Mouse (Mus musculus) forebrain, embryonic 12.5 days (tissue): ENCODE measurements around the gene Gm14288. TPM values are rescaled to one million over a fixed set of nuclear protein-coding genes. Genes with fewer than 3 reads are reported as not detected.
"Not testable (repeated sequence)": the region's sequence is repeated elsewhere in the genome, so short reads cannot be mapped to it uniquely, and the experiment has no call there.

ENCODE experiments used
- ATAC-seq: fragments of 200-750 bp; cut with Nextera tagmentation; 2 replicates; pipeline ENCODE4 v1.8.0; 2017; ENCODE audit warnings: moderate TSS enrichment; ENCODE audit not compliant: low FRiP score
- H3K27ac ChIP-seq: fragments of 300-500 bp; sonication (generic); 2 replicates; pipeline ENCODE4 v1.5.1; 2016; ENCODE audit warnings: mild to moderate bottlenecking
- H3K27me3 ChIP-seq: fragments of 300-500 bp; sonication (generic); 2 replicates; pipeline ENCODE4 v1.6.1; 2016; ENCODE audit warnings: mild to moderate bottlenecking
- H3K36me3 ChIP-seq: fragments of 300-500 bp; sonication (generic); replicated peaks from 2 replicates; pipeline ENCODE4 v1.6.1; 2016; ENCODE audit warnings: mild to moderate bottlenecking
- H3K4me1 ChIP-seq: fragments of 300-500 bp; sonication (generic); 2 replicates; pipeline ENCODE4 v1.6.1; 2016
- H3K4me2 ChIP-seq: fragments of 300-500 bp; sonication (generic); 2 replicates; pipeline ENCODE4 v1.6.1; 2016; ENCODE audit warnings: mild to moderate bottlenecking, moderate library complexity
- H3K4me3 ChIP-seq: fragments of 300-500 bp; sonication (generic); replicated peaks from 2 replicates; pipeline ENCODE4 v1.5.1; 2016; ENCODE audit warnings: mild to moderate bottlenecking
- H3K9ac ChIP-seq: fragments of 300-500 bp; sonication (generic); 2 replicates; pipeline ENCODE4 v1.6.1; 2016; ENCODE audit warnings: mild to moderate bottlenecking
- H3K9me3 ChIP-seq: fragments of 300-500 bp; sonication (generic); 2 replicates; pipeline ENCODE4 v1.6.1; 2016
- WGBS: fragments of 180-500 bp; shearing (Covaris S2); methylation state at CpG from one replicate; pipeline ENCODE4 v1.1.7; 2016; 5-methylcytosine and 5-hydroxymethylcytosine counted together
- polyA plus RNA-seq: library from polyadenylated mRNA; unstranded; fragments of >200 nt; fragmentation: Nextera tagmentation; extraction: Ambion mirVana; gene quantifications from 2 replicates; pipeline ENCODE4 v1.2.1, GENCODE M21; 2016

The Gm14288 gene
- polyA plus RNA-seq: not detected in 2 replicates

- H3K27me3 ChIP-seq, H3K36me3 ChIP-seq, H3K9ac ChIP-seq, H3K27ac ChIP-seq, H3K9me3 ChIP-seq, H3K4me3 ChIP-seq, H3K4me2 ChIP-seq, H3K4me1 ChIP-seq, ATAC-seq: not testable (repeated sequence)
- no CpG with 5 or more reads among the region's 6 CpGs for WGBS
These were observed at the start of gene Gm14288 for GRCm38 (mm10) chr2:175800993-175801392. Gene Gm14288 (minus strand): TSS chr2:175801093.

GRCm38 (mm10) chr2:175741237-175741636 is 59.7 kb downstream of the Gm14288 start, which contains the start of gene Gm2007:
Gene Gm2007 (plus strand): TSS chr2:175741537.
- not testable (repeated sequence) for ATAC-seq, H3K27me3 ChIP-seq, H3K36me3 ChIP-seq, H3K4me1 ChIP-seq, H3K27ac ChIP-seq, H3K4me3 ChIP-seq, H3K9me3 ChIP-seq, H3K4me2 ChIP-seq, H3K9ac ChIP-seq
- WGBS: no CpG with 5 or more reads among the region's 2 CpGs

Other genes starting within 250 kb of the Gm14288 start
- not detected in 2 replicates for gene Gm11007, start 157.1 kb downstream of the Gm14288 start, polyA plus RNA-seq
- gene Zfp969, start 97.4 kb downstream of the Gm14288 start, polyA plus RNA-seq: 4.4 and 7.3 TPM in 2 replicates
- gene Gm2007, start 59.6 kb downstream of the Gm14288 start, polyA plus RNA-seq: not detected in 2 replicates
- 25.9 and 30.8 TPM in 2 replicates for gene Gm6710, start 68.1 kb upstream of the Gm14288 start, polyA plus RNA-seq
- gene Zfp966, start 130.0 kb upstream of the Gm14288 start, polyA plus RNA-seq: 5.7 and 5.8 TPM in 2 replicates
- 29.3 and 30.7 TPM in 2 replicates for gene Gm2026, start 164.2 kb upstream of the Gm14288 start, polyA plus RNA-seq